Mouse (Mus musculus) bone marrow macrophage, adult 2 months (primary cell): ENCODE results near the gene Ms4a6d.

Experiments used
- CTCF ChIP-seq: IDR thresholded peaks from 2 replicates; pipeline ENCODE4 v1.5.1; 2012; ENCODE audit warnings: low read depth, mild to moderate bottlenecking, low read length, moderate library complexity
- POLR2A ChIP-seq: IDR thresholded peaks from 2 replicates; pipeline ENCODE4 v1.6.1; 2012; ENCODE audit warnings: mild to moderate bottlenecking, low read depth, low read length, borderline replicate concordance

DNA sequence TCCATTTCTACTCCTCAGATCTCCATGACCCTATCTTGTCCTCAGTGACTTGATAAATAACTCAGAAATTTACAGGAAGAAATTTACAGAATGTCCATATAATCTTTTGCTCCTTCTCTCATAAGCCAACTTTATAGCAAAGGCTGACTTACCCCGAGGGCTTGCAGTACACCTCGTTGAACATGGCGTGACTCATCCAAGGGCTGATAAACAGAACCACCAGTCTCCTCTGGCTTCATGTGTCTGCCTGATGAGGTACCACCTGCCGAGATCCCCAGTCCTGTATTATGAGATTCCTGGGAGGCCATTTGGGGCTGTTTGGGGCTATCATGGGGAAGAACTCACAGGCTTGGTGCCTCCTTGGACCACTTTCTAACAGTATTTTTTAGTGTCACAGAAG lies 34.4 kb upstream of the Ms4a6d start:
- no peak for TF ChIP-seq CTCF
- no peak for TF ChIP-seq POLR2A
